Mouse (Mus musculus) left cerebral cortex, adult 2 months (tissue): Measurements from ENCODE around the gene Spns2. TPM values are rescaled to one million over a fixed set of nuclear protein-coding genes. Genes with fewer than 3 reads are reported as not detected.

Source experiments
- DNase-seq, 2 experiments: peaks; one replicate each; pipeline ENCODE4 v3.0.0; 2021 to 2022; ENCODE audit warnings: low spot score in 2 of 2, mixed read lengths in 1 of 2; ENCODE audit errors: extremely low spot score in 1 of 2
- H3K27ac ChIP-seq: fragments of 200-600 bp; 2 replicates; pipeline ENCODE4 v1.8.1; 2022
- H3K4me3 ChIP-seq: fragments of 200-600 bp; 2 replicates; pipeline ENCODE4 v1.8.1; 2022
- CTCF ChIP-seq: fragments of 200-600 bp; IDR thresholded peaks from 2 replicates; pipeline ENCODE4 v1.8.1; 2022; ENCODE audit warnings: antibody characterized with exemption, mild to moderate bottlenecking, moderate library complexity
- intact Hi-C: fragments of 180-260 bp; cut with DNase I; formaldehyde crosslinking; loops from one replicate; pipeline ENCODE4 v1.15.1; 2025
- long read RNA-seq, 2 experiments: library from polyadenylated mRNA; stranded (forward); transcript quantifications; one replicate each; pipeline ENCODE4 v2.0.0; 2021; ENCODE audit warnings: borderline mapping rate in 2 of 2
- total RNA-seq, 2 experiments: library from RNA; stranded (reverse); gene quantifications; 2 replicates each; pipeline ENCODE4 v1.2.3; 2021

Spns2 gene
- total RNA-seq: 10 to 100 TPM; 68.2 to 70.6 TPM
- long read RNA-seq, experiment 1, transcript Spns2-201 (13 exons, 3,241 nt): major isoform, 26 of 66 reads
- long read RNA-seq, experiment 1, partial matches to known transcripts: 5 of 66 reads
- long read RNA-seq, experiment 1, other reads (novel, unspliced or antisense): 35 of 66 reads
- long read RNA-seq, experiment 2, transcript Spns2-201 (13 exons, 3,241 nt): major isoform, 18 of 76 reads
- long read RNA-seq, experiment 2, partial matches to known transcripts: 6 of 76 reads
- long read RNA-seq, experiment 2, other reads (novel, unspliced or antisense): 52 of 76 reads

DNA sequence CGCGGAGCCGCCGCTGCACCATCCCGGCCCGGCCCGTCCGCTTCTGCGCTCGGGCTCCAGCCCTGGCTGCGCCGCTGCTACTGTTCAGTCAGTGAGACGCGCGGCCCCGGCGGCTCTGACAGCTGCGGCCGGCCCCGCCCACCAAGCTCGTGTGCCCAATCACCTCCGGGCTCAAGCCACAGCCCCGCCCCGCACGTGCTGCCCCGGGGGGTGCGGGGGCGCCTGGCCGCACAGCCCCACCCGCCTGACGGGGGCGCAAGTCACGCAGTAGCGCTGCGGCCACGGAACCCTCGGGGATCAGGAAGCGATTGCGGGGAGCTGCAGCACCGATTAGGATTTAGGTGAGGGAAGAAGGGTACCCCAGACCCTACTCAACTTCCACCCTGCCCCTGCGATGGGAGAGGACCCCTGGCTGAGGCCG is at the start of gene Spns2:
Gene Spns2 (minus strand): TSS at position 24 of the 421 bp plus-strand sequence.
- DNase-seq: peak; percentile 94
- Histone ChIP-seq H3K4me3 (peak within 1 kb of the TSS; percentile 94), H3K27ac (peak within 1 kb of the TSS; percentile 96)
- intact Hi-C loops: loop anchor here (2.0 to 5.0 kb wide), 3 partner anchors 33 to 532 kb away; partner anchors contain the start of gene Ube2g1
- TF ChIP-seq CTCF: peak; percentile 51

- intact Hi-C loops: no loop called here
- TF ChIP-seq CTCF: no peak
- H3K27ac ChIP-seq: no peak overlapping the region
These were observed 49.1 kb upstream of the Spns2 start for GRCm38 (mm10) chr11:72538811-72539210.

DNA sequence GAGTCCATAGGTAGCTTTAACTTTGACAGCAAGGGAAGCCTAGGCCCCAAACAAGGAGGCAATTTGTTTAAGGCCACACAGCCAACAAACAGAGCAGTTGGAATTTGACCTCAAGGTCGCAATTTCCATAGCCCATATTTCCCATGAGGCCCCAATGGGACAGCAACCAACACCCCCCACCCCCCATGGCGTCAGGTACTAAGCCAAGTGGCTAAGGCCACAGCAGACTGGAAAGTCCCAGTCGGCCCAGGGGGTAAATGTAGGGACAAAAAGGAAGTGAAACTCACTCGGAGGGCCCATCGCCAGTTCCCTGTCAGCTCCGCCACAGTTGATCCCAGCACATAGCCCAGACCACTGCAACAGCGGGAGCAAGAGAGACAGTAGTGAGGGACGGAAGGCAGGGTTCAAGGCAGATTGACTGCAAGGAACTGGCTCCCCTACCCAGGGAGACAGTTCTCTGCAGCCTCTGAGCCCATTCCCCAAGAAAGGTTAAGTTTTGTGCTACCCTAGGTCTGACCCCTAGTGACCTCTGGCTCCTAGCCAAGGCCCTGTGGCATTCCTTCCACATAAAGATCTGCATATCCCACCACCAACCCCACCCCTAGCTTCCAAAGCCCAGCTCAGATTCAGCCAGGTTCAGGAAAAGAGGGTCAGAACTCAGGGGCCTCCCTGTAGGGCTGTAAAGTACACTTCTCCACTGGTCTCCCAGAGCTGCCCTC is 48.5 kb upstream of the Spns2 start:
- intact Hi-C loops: no loop called here
- no peak for TF ChIP-seq CTCF
- H3K27ac ChIP-seq: no peak overlapping the region
- no peak for DNase-seq
- no peak overlapping the region for H3K4me3 ChIP-seq

More at GRCm38 (mm10) chr11:72538811-72539210, 49.1 kb upstream of the Spns2 start:
- DNase-seq: no peak
- no peak overlapping the region for H3K4me3 ChIP-seq

- intact Hi-C loops: no loop called here
- no peak for DNase-seq
- Histone ChIP-seq H3K27ac (no peak overlapping the region), H3K4me3 (no peak overlapping the region)
- no peak for TF ChIP-seq CTCF
These were observed 47.8 kb upstream of the Spns2 start for GRCm38 (mm10) chr11:72537503-72537902.

GRCm38 (mm10) chr11:72535519-72535918 is 45.8 kb upstream of the Spns2 start:
- TF ChIP-seq CTCF: peak; percentile 50
- Histone ChIP-seq H3K4me3 (no peak overlapping the region), H3K27ac (no peak overlapping the region)
- intact Hi-C loops: no loop called here
- DNase-seq: no peak

- intact Hi-C loops: loop anchor here (5.0 kb wide), 1 partner anchor 86 kb away; no protein-coding TSS in a partner anchor
- no peak for DNase-seq
- no peak overlapping the region for H3K27ac ChIP-seq
- no peak for TF ChIP-seq CTCF
- no peak overlapping the region for H3K4me3 ChIP-seq
These were observed 43.2 kb upstream of the Spns2 start for GRCm38 (mm10) chr11:72532890-72533289.

DNA sequence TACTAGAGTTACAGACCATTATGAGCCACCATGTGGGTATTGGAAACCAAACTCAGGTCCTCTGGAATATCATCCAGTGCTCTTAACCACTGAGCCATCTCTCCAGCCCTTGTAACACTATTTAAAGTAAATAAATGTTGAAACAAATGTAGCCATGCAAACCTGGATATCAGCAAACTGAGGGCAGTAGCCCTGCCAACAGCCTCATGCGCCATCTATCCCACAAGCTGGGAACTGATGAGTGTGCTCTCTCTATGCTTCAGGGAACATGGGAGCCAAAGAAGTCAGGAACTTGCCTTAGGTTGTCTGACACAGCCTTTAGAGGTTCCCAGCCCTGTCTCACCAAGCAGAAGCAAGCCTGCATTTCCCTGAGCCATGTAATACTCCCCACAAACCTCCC is 41.9 kb upstream of the Spns2 start:
- H3K4me3 ChIP-seq: no peak overlapping the region
- no peak for DNase-seq
- H3K27ac ChIP-seq: no peak overlapping the region
- TF ChIP-seq CTCF: peak; percentile 49
- intact Hi-C loops: loop anchor here (5.0 kb wide), 1 partner anchor 84 kb away; no protein-coding TSS in a partner anchor

DNA sequence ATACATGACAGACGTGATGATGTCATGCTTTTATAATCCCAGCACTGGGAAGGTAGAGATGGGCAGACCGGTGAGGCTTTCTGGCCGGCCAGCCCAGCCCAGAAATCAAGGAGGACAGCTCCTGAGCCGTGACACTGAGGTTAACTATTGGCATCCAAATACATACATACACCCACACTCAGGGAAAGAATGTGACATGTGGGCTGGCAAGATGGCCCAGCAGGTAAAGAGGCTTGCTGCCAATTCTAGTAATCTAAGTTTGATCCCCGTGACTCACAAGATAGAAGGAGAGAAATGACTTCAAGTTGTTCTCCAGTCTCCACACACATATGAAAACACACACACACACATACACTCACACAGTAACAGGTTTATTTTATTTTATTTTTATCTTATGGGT is 41.4 kb upstream of the Spns2 start:
- Histone ChIP-seq H3K4me3 (no peak overlapping the region), H3K27ac (no peak overlapping the region)
- TF ChIP-seq CTCF: no peak
- intact Hi-C loops: loop anchor here (5.0 kb wide), 1 partner anchor 84 kb away; no protein-coding TSS in a partner anchor
- no peak for DNase-seq

DNA sequence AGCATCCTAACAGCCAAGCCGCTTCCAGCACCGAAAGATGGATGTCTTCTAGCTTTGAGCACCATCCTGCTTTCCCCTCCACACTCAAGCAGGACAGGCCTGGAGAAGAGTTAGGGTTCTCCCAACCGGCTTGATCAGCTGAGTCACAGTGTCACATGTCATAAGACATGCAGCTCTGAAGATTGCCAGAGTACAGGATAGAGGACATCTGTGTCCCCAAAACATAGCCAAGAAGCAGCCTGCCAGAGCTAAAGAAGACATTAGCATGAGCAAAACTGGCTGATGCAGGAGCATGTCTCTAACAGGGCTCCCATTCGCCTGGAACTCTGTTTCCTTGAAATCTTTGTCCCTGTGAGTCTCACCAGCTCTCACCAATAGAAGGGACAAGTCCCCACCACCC is 36.5 kb upstream of the Spns2 start:
- Histone ChIP-seq H3K4me3 (no peak overlapping the region), H3K27ac (peak overlapping the region; percentile 26; the same call in 1 of the 2 replicates)
- intact Hi-C loops: no loop called here
- no peak for DNase-seq
- no peak for TF ChIP-seq CTCF

DNA sequence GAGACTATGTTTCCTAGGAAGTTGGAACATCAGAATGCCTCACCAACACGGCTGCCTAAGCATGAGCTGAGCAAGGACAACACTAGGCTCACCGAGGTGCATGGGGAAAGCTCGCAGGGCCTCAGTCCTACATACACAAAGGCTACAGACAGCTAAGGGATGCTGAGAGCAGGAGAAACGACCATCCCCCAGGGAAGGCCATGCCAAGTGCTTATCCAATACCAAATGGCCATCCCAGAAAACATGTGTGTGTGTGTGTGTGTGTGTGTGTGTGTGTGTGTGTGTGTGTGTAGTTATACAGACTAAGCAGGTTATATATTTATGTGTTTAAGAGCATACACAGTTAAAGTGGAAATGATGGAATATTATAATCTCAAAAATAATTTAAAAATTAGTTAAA is 34.0 kb upstream of the Spns2 start:
- no peak overlapping the region for H3K4me3 ChIP-seq
- DNase-seq: no peak
- TF ChIP-seq CTCF: no peak
- H3K27ac ChIP-seq: no peak overlapping the region
- intact Hi-C loops: loop anchor here (2.0 kb wide), 2 partner anchors 33 to 43 kb away; no protein-coding TSS in a partner anchor

GRCm38 (mm10) chr11:72522616-72523041 is 32.9 kb upstream of the Spns2 start:
- peak; percentile 29 to 36 for DNase-seq
- no peak for TF ChIP-seq CTCF
- Histone ChIP-seq H3K27ac (no peak overlapping the region), H3K4me3 (no peak overlapping the region)
- intact Hi-C loops: loop anchor here (2.0 kb wide), 2 partner anchors 32 to 44 kb away; no protein-coding TSS in a partner anchor
